In the genomic region with DNA sequence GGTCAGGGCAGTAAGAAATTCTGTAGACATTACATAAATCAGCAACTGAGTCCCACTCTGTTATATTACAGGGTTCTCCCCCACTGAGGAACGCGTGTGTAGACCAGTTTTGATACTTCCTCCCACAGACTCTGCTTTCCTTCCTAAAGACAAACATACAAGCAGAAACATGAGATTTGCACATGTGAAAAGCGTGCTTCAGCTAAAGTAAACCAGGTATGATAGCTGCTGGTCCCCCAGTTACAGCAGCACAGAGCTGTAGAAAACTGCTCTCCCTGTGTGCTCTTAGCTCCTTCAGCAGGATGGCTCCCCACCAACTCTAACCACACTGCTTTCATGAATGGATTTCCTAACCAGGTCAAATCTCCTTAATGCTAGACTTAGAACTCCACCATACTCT, we compare ENCODE assay signal across 17 mouse cellular contexts.
DNase-seq lines count a peak whose midpoint lies in the region; ATAC-seq and TF ChIP-seq lines count a peak whose summit lies in the region.
"Had no signal": no experiment of that assay in that cellular context is flagged by ENCODE, and none has a peak within 500 bp of the region (broad histone marks: within the 10 kb centered on the region; RNA-seq: fewer than 3 reads in every experiment).

No protein-coding gene starts in this region.

- WGBS in forebrain, embryonic 16.5 days = 80% methylated on average over 3 of the region's 3 CpGs
- WGBS in forebrain, embryonic 14.5 days = 93% methylated on average over 3 of the region's 3 CpGs

- H3K27ac ChIP-seq in forebrain, embryonic 16.5 days (ENCODE audit: low read length) = peak overlapping the region; percentile 62
- H3K27ac ChIP-seq in forebrain, embryonic 14.5 days (ENCODE audit: low read depth, low read length) = no peak overlapping the region; the same call in 1 of the 2 replicates
- peak overlapping the region; percentile 84 for H3K27ac ChIP-seq in layer of hippocampus, adult 2 months
- H3K27ac ChIP-seq: embryonic facial prominence, embryonic 12.5 days; hindbrain, embryonic 15.5 days had no signal

- H3K4me2 ChIP-seq in forebrain, embryonic 16.5 days (ENCODE audit: low read length) = no peak overlapping the region
- no peak overlapping the region for H3K4me2 ChIP-seq in forebrain, embryonic 14.5 days (ENCODE audit: low read length)
- H3K4me2 ChIP-seq: embryonic facial prominence, embryonic 12.5 days; heart, embryonic 12.5 days; hindbrain, embryonic 15.5 days had no signal

- no peaks in the 10 kb centered on the region for H3K9me3 ChIP-seq in forebrain, embryonic 16.5 days (ENCODE audit: control insufficient read depth, low read length)
- H3K9me3 ChIP-seq in forebrain, embryonic 14.5 days (replicated peaks; ENCODE audit: control insufficient read depth, low read length) = no peaks in the 10 kb centered on the region
- H3K9me3 ChIP-seq: embryonic facial prominence, embryonic 12.5 days; heart, embryonic 12.5 days; hindbrain, embryonic 15.5 days had no signal

- H3K36me3 ChIP-seq in forebrain, embryonic 16.5 days (ENCODE audit: control insufficient read depth, insufficient read depth) = no peaks in the 10 kb centered on the region
- H3K36me3 ChIP-seq in forebrain, embryonic 14.5 days (ENCODE audit: control insufficient read depth, insufficient read depth, low read length) = no peaks in the 10 kb centered on the region
- H3K36me3 ChIP-seq: embryonic facial prominence, embryonic 12.5 days; heart, embryonic 12.5 days; hindbrain, embryonic 15.5 days had no signal

- no peaks in the 10 kb centered on the region for H3K27me3 ChIP-seq in forebrain, embryonic 16.5 days (replicated peaks; ENCODE audit: control insufficient read depth, insufficient read depth, low read length)
- H3K27me3 ChIP-seq in forebrain, embryonic 14.5 days (replicated peaks; ENCODE audit: control insufficient read depth, insufficient read depth, low read length) = no peaks in the 10 kb centered on the region
- H3K27me3 ChIP-seq: embryonic facial prominence, embryonic 12.5 days; heart, embryonic 12.5 days; hindbrain, embryonic 15.5 days had no signal

- H3K4me3 ChIP-seq in forebrain, embryonic 16.5 days (replicated peaks; ENCODE audit: low read length) = no peak overlapping the region
- no peak overlapping the region for H3K4me3 ChIP-seq in forebrain, embryonic 14.5 days (ENCODE audit: low read depth, low read length)
- no peak overlapping the region for H3K4me3 ChIP-seq in layer of hippocampus, adult 2 months
- H3K4me3 ChIP-seq: embryonic facial prominence, embryonic 12.5 days; heart, embryonic 12.5 days; hindbrain, embryonic 15.5 days had no signal

- DNase-seq in forebrain, embryonic 14.5 days (ENCODE audit: low spot score) = no peak
- no peak for DNase-seq in layer of hippocampus, adult 2 months (ENCODE audit: low spot score in 2 of 2)
- DNase-seq in layer of hippocampus, adult 11-12 months (ENCODE audit: low spot score) = no peak
- peak; percentile 28 for DNase-seq in NIH3T3 (ENCODE audit: low read depth)
- DNase-seq in brain, adult 2 months (ENCODE audit: low read depth, low spot score) = peak; percentile 28
- no peak for DNase-seq in cerebellum, postnatal 4 days (ENCODE audit: low spot score in 2 of 2)
- DNase-seq: adrenal gland, adult 8-10 months; adrenal gland, postnatal 36 days; cerebellum, adult 11 months; embryo, embryonic 11 days; gastrocnemius, postnatal 14 days; kidney, adult 2 months had no signal

- ATAC-seq in forebrain, embryonic 16.5 days = no peak
- ATAC-seq in forebrain, embryonic 14.5 days = no peak
- ATAC-seq: intestine, embryonic 16.5 days had no signal

- H3K4me1 ChIP-seq in forebrain, embryonic 16.5 days (replicated peaks; ENCODE audit: control insufficient read depth, insufficient read depth, low read length) = peaks cover 10% of the 10 kb centered on the region
- no peaks in the 10 kb centered on the region for H3K4me1 ChIP-seq in forebrain, embryonic 14.5 days (ENCODE audit: control insufficient read depth, insufficient read depth, low read length)
- H3K4me1 ChIP-seq: heart, embryonic 12.5 days; hindbrain, embryonic 15.5 days had no signal

- no peak overlapping the region for H3K9ac ChIP-seq in forebrain, embryonic 16.5 days (replicated peaks; ENCODE audit: low read depth, low read length)
- no peak overlapping the region for H3K9ac ChIP-seq in forebrain, embryonic 14.5 days (ENCODE audit: low read length)
- H3K9ac ChIP-seq: embryonic facial prominence, embryonic 12.5 days; heart, embryonic 12.5 days; hindbrain, embryonic 15.5 days had no signal

- no peak for TF ChIP-seq CTCF in layer of hippocampus, adult 2 months (conservative IDR thresholded peaks at IDR 0.05)

Comparison
In these comparisons a context has a peak if more than half of its experiments do, and no peak if none do; other contexts are left out.
1. DNase-seq: peak in NIH3T3 (single experiment) and brain, adult 2 months (single experiment); none in forebrain, embryonic 14.5 days (single experiment), layer of hippocampus, adult 2 months (0 of 2), layer of hippocampus, adult 11-12 months (single experiment) and cerebellum, postnatal 4 days (0 of 2).